Mouse (Mus musculus) forebrain, embryonic 10.5 days (tissue): ENCODE results near the gene Dner. TPM values are rescaled to one million over a fixed set of nuclear protein-coding genes. Genes with fewer than 3 reads are reported as not detected.

Experiments used
- DNase-seq: peaks from one replicate; pipeline ENCODE4 v3.0.0-alpha.2; 2017; ENCODE audit warnings: low spot score; ENCODE audit errors: extremely low spot score
- H3K27ac ChIP-seq: fragments of 300-500 bp; sonication (generic); 2 replicates; pipeline ENCODE4 v1.5.1; 2016; ENCODE audit warnings: mild to moderate bottlenecking
- H3K27me3 ChIP-seq: fragments of 300-500 bp; sonication (generic); 2 replicates; pipeline ENCODE4 v1.6.1; 2016; ENCODE audit warnings: mild to moderate bottlenecking; ENCODE audit not compliant: poor library complexity, severe bottlenecking
- H3K36me3 ChIP-seq: fragments of 300-500 bp; sonication (generic); replicated peaks from 2 replicates; pipeline ENCODE4 v1.6.1; 2016; ENCODE audit warnings: mild to moderate bottlenecking, moderate library complexity
- H3K4me1 ChIP-seq: fragments of 300-500 bp; sonication (generic); 2 replicates; pipeline ENCODE4 v1.6.1; 2016
- H3K4me3 ChIP-seq: fragments of 300-500 bp; sonication (generic); 2 replicates; pipeline ENCODE4 v1.5.1; 2016; ENCODE audit warnings: mild to moderate bottlenecking, moderate library complexity
- H3K9me3 ChIP-seq: fragments of 300-500 bp; sonication (generic); 2 replicates; pipeline ENCODE4 v1.6.1; 2016; ENCODE audit warnings: mild to moderate bottlenecking, moderate library complexity
- WGBS: fragments of 180-500 bp; shearing (Covaris S2); methylation state at CpG from one replicate; pipeline ENCODE4 v1.1.7; 2016; 5-methylcytosine and 5-hydroxymethylcytosine counted together
- polyA plus RNA-seq: library from polyadenylated mRNA; unstranded; fragments of >200 nt; fragmentation: Nextera tagmentation; extraction: Ambion mirVana; gene quantifications from 2 replicates; pipeline ENCODE4 v1.2.1, GENCODE M21; 2016

The Dner gene
- polyA plus RNA-seq, 1 experiment from 2014 or later = 8.3 TPM

- H3K4me3 ChIP-seq = no peak overlapping the region
- no peaks in the 10 kb centered on the region for H3K4me1 ChIP-seq
- no peak overlapping the region for H3K27ac ChIP-seq
- DNase-seq = no peak
- H3K36me3 ChIP-seq = no peaks in the 10 kb centered on the region
- no peaks in the 10 kb centered on the region for H3K9me3 ChIP-seq
- no peaks in the 10 kb centered on the region for H3K27me3 ChIP-seq
- 86% methylated on average over 3 of the region's 3 CpGs for WGBS
Measured at GRCm38 (mm10) chr1:84396787-84397186, 299.2 kb downstream of the Dner start.

- no peak overlapping the region for H3K27ac ChIP-seq
- 88% methylated on average over 8 of the region's 8 CpGs for WGBS
Measured at GRCm38 (mm10) chr1:84395928-84396327, 300.1 kb downstream of the Dner start.

GRCm38 (mm10) chr1:84390961-84391360, 305.1 kb downstream of the Dner start:
- H3K4me3 ChIP-seq = no peak overlapping the region
- H3K9me3 ChIP-seq = no peaks in the 10 kb centered on the region
- no peak overlapping the region for H3K27ac ChIP-seq
- 90% methylated on average over 4 of the region's 4 CpGs for WGBS
- DNase-seq = peak; percentile 2
- no peaks in the 10 kb centered on the region for H3K27me3 ChIP-seq
- no peaks in the 10 kb centered on the region for H3K36me3 ChIP-seq
- H3K4me1 ChIP-seq = no peaks in the 10 kb centered on the region

More at GRCm38 (mm10) chr1:84395928-84396327, 300.1 kb downstream of the Dner start:
- no peaks in the 10 kb centered on the region for H3K4me1 ChIP-seq
- no peak overlapping the region for H3K4me3 ChIP-seq
- no peaks in the 10 kb centered on the region for H3K9me3 ChIP-seq
- H3K36me3 ChIP-seq = no peaks in the 10 kb centered on the region
- DNase-seq = no peak
- H3K27me3 ChIP-seq = no peaks in the 10 kb centered on the region

GRCm38 (mm10) chr1:84387616-84388015, 308.4 kb downstream of the Dner start:
- no peaks in the 10 kb centered on the region for H3K36me3 ChIP-seq
- no peaks in the 10 kb centered on the region for H3K4me1 ChIP-seq
- no peaks in the 10 kb centered on the region for H3K9me3 ChIP-seq
- peak; percentile 8 for DNase-seq
- H3K27me3 ChIP-seq = no peaks in the 10 kb centered on the region
- no peak overlapping the region for H3K27ac ChIP-seq
- WGBS = 73% methylated on average over 4 of the region's 4 CpGs
- no peak overlapping the region for H3K4me3 ChIP-seq

- WGBS = 91% methylated on average over 8 of the region's 8 CpGs
- DNase-seq = peak; percentile 9
- Histone ChIP-seq H3K27ac (no peak overlapping the region), H3K4me1 (no peaks in the 10 kb centered on the region), H3K9me3 (no peaks in the 10 kb centered on the region), H3K36me3 (no peaks in the 10 kb centered on the region), H3K27me3 (no peaks in the 10 kb centered on the region), H3K4me3 (no peak overlapping the region)
Measured at GRCm38 (mm10) chr1:84386481-84387146, 309.4 kb downstream of the Dner start.

GRCm38 (mm10) chr1:84382709-84383108, 313.3 kb downstream of the Dner start:
- Histone ChIP-seq H3K4me1 (no peaks in the 10 kb centered on the region), H3K9me3 (no peaks in the 10 kb centered on the region), H3K36me3 (no peaks in the 10 kb centered on the region), H3K27ac (no peak overlapping the region), H3K27me3 (no peaks in the 10 kb centered on the region), H3K4me3 (no peak overlapping the region)
- no peak for DNase-seq
- WGBS = 82% methylated on average over 1 of the region's 1 CpGs

- peak; percentile 10 for DNase-seq
- Histone ChIP-seq H3K27me3 (no peaks in the 10 kb centered on the region), H3K4me1 (no peaks in the 10 kb centered on the region), H3K36me3 (no peaks in the 10 kb centered on the region), H3K27ac (no peak overlapping the region), H3K4me3 (no peak overlapping the region), H3K9me3 (no peaks in the 10 kb centered on the region)
- WGBS = 88% methylated on average over 5 of the region's 5 CpGs
Measured at GRCm38 (mm10) chr1:84382064-84382463, 314.0 kb downstream of the Dner start.

GRCm38 (mm10) chr1:84380895-84381294, 315.1 kb downstream of the Dner start:
- Histone ChIP-seq H3K4me3 (no peak overlapping the region), H3K4me1 (no peaks in the 10 kb centered on the region), H3K27me3 (no peaks in the 10 kb centered on the region), H3K36me3 (no peaks in the 10 kb centered on the region), H3K27ac (no peak overlapping the region), H3K9me3 (no peaks in the 10 kb centered on the region)
- WGBS = 80% methylated on average over 3 of the region's 3 CpGs
- no peak for DNase-seq

GRCm38 (mm10) chr1:84367733-84368132, 328.3 kb downstream of the Dner start:
- Histone ChIP-seq H3K36me3 (no peaks in the 10 kb centered on the region), H3K4me1 (no peaks in the 10 kb centered on the region), H3K4me3 (no peak overlapping the region), H3K27me3 (no peaks in the 10 kb centered on the region), H3K27ac (no peak overlapping the region), H3K9me3 (no peaks in the 10 kb centered on the region)
- DNase-seq = no peak
- WGBS = 89% methylated on average over 3 of the region's 3 CpGs

- Histone ChIP-seq H3K27ac (no peak overlapping the region), H3K4me3 (no peak overlapping the region), H3K9me3 (no peaks in the 10 kb centered on the region), H3K36me3 (no peaks in the 10 kb centered on the region), H3K27me3 (no peaks in the 10 kb centered on the region), H3K4me1 (no peaks in the 10 kb centered on the region)
- no peak for DNase-seq
- 83% methylated on average over 3 of the region's 3 CpGs for WGBS
Measured at GRCm38 (mm10) chr1:84366553-84366952, 329.5 kb downstream of the Dner start.

GRCm38 (mm10) chr1:84363967-84364366, 332.1 kb downstream of the Dner start, which contains the start of gene Pid1:
Gene Pid1 (minus strand): TSS chr1:84364180.
- H3K27me3 ChIP-seq = no peaks in the 10 kb centered on the region
- WGBS = 93% methylated on average over 8 of the region's 8 CpGs
- no peak within 1 kb of the TSS for H3K27ac ChIP-seq
- no peaks in the 10 kb centered on the region for H3K4me1 ChIP-seq
- H3K36me3 ChIP-seq = no peaks in the 10 kb centered on the region
- DNase-seq = no peak
- H3K4me3 ChIP-seq = no peak within 1 kb of the TSS
- H3K9me3 ChIP-seq = no peaks in the 10 kb centered on the region

- no peaks in the 10 kb centered on the region for H3K36me3 ChIP-seq
- no peaks in the 10 kb centered on the region for H3K27me3 ChIP-seq
- no peak overlapping the region for H3K4me3 ChIP-seq
- H3K4me1 ChIP-seq = no peaks in the 10 kb centered on the region
- no peak overlapping the region for H3K27ac ChIP-seq
- no peak for DNase-seq
- WGBS = 82% methylated on average over 7 of the region's 7 CpGs
- H3K9me3 ChIP-seq = no peaks in the 10 kb centered on the region
Measured at GRCm38 (mm10) chr1:84362709-84363617, 333.1 kb downstream of the Dner start.

- Histone ChIP-seq H3K27me3 (no peaks in the 10 kb centered on the region), H3K4me1 (no peaks in the 10 kb centered on the region), H3K4me3 (no peak overlapping the region), H3K36me3 (no peaks in the 10 kb centered on the region), H3K27ac (no peak overlapping the region), H3K9me3 (no peaks in the 10 kb centered on the region)
- WGBS = 88% methylated on average over 1 of the region's 1 CpGs
- no peak for DNase-seq
Measured at GRCm38 (mm10) chr1:84362209-84362608, 333.8 kb downstream of the Dner start.
